Mouse (Mus musculus): ENCODE measurements at regions not wholly inside any gene's neighbourhood (a gene's known extent, or its start where the extent isn't known, plus 50 kb on each side); places are given as distances from the start of the nearest gene placed in this dataset.

DNA sequence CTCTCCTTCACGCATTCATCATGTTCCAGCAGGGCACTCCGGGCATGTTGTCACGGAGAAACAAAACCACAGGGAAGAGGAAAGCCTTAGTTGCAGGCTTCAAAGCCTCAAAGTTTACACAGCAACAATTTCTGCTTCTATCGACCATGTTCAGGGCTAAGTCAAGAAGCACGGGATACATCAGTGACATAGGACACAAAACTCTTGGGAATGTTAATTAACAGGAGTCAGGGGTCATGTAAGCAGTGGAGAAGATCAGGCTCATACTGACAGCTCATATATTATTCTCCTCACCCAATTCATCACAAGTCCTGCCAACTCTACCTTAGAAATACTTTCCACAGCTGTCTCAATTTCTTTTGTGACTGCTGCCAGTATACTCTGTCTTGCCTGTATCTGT lies 133.0 kb upstream of the Btbd3 start:
- TF ChIP-seq CTCF (IDR thresholded peaks at IDR 0.05; ENCODE audit: low read depth, low read length): no peak
- no peak for TF ChIP-seq POLR2A (IDR thresholded peaks at IDR 0.05; ENCODE audit: borderline replicate concordance, low read depth, low read length)
- Histone ChIP-seq H3K4me1 (ENCODE audit: control insufficient read depth, insufficient read depth, low read length) (no peaks in the 10 kb centered on the region), H3K4me3 (ENCODE audit: insufficient read depth, low read length) (no peak overlapping the region), H3K27ac (ENCODE audit: insufficient read depth, low read depth, low read length) (no peak overlapping the region)

DNA sequence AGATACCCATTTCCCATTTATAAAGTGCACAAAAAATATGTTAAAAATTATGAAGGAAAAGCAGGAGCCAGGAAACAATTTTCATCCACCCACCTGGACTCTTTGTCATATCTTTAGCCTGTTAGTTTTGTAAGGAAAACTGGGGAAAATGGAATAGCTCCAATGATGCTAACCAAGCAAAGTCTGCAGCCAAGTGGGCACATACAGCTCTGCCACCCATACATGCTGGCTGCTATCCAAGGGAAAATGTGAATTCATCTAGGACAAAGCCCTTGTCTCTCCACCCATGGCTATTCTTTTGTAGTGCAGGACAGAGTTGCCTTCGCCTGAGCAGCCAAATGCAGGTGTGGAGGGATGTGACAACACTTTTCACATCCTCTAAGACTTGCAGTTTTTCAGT lies 135.5 kb upstream of the Btbd3 start:
- Histone ChIP-seq H3K27ac (ENCODE audit: insufficient read depth, low read depth, low read length) (no peak overlapping the region), H3K4me1 (ENCODE audit: control insufficient read depth, insufficient read depth, low read length) (no peaks in the 10 kb centered on the region), H3K4me3 (ENCODE audit: insufficient read depth, low read length) (no peak overlapping the region)
- TF ChIP-seq POLR2A (IDR thresholded peaks at IDR 0.05; ENCODE audit: borderline replicate concordance, low read depth, low read length) (no peak), CTCF (IDR thresholded peaks at IDR 0.05; ENCODE audit: low read depth, low read length) (no peak)

DNA sequence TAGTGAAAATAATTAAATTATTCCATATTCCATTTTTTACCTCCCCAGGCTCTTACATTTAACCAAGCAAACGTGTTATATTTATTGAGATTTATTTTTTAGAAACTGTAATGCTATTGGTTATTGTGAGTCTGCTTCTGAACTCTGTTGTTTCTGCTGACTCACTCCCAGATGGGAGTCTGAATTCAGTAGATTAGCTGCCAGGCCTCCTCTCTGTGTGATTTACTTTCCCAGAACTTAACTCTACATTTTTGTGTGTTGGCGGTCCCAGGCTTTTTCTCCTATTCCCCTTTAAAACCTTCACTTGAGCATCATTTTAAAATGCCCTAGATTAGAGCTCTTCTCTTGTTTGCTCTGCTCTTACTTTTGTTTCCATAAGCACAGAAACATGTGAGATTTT lies 136.2 kb upstream of the Btbd3 start:
- H3K4me3 ChIP-seq (ENCODE audit: insufficient read depth, low read length): no peak overlapping the region
- TF ChIP-seq POLR2A (IDR thresholded peaks at IDR 0.05; ENCODE audit: borderline replicate concordance, low read depth, low read length) (no peak), CTCF (IDR thresholded peaks at IDR 0.05; ENCODE audit: low read depth, low read length) (no peak)
- no peak overlapping the region for H3K27ac ChIP-seq (ENCODE audit: insufficient read depth, low read depth, low read length)
- no peaks in the 10 kb centered on the region for H3K4me1 ChIP-seq (ENCODE audit: control insufficient read depth, insufficient read depth, low read length)

DNA sequence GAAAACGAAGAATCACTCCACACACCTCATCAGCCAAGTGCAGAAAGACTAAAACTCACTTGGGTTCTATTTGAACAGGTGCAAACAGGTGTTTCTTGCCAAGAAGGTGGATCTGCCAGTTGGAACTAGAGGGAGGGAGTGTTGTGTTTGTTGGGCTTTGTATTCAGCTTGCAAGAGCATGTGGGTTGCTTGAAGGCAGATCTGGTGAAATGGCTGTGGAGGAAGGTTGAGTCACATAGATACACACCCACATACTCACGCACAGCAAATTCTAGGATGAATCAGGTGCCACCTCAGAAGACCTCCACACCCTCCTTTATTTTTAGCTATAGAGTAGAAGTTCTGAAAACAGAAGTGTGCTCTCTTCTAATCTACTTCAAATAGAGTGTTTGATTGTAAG lies 156.6 kb upstream of the Btbd3 start:
- Histone ChIP-seq H3K4me1 (ENCODE audit: control insufficient read depth, insufficient read depth, low read length) (no peaks in the 10 kb centered on the region), H3K27ac (ENCODE audit: insufficient read depth, low read depth, low read length) (no peak overlapping the region), H3K4me3 (ENCODE audit: insufficient read depth, low read length) (no peak overlapping the region)
- TF ChIP-seq POLR2A (IDR thresholded peaks at IDR 0.05; ENCODE audit: borderline replicate concordance, low read depth, low read length): no peak
- TF ChIP-seq CTCF (IDR thresholded peaks at IDR 0.05; ENCODE audit: low read depth, low read length): no peak

DNA sequence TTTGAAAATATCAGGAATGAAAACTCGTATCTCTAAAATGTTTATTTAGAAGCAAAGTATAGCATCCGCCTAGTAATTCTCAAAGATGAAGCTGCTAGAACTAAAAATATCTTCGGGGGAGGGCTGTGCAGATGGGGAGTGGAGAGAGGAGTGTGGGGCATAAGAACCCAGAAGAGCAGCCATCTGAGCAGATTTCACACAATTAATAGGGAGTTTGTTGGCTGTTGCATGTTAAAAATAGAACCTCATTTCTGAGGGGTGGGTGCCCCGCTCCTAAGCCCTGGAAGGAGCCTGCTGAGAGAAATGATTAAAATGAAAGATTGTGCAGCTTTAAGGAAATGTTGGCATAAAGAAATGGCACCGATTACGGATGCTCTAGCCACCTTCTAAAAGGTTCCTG lies 171.0 kb upstream of the Btbd3 start:
- H3K27ac ChIP-seq (ENCODE audit: insufficient read depth, low read depth, low read length): no peak overlapping the region
- TF ChIP-seq CTCF (IDR thresholded peaks at IDR 0.05; ENCODE audit: low read depth, low read length) (no peak), POLR2A (IDR thresholded peaks at IDR 0.05; ENCODE audit: borderline replicate concordance, low read depth, low read length) (no peak)
- no peaks in the 10 kb centered on the region for H3K4me1 ChIP-seq (ENCODE audit: control insufficient read depth, insufficient read depth, low read length)
- no peak overlapping the region for H3K4me3 ChIP-seq (ENCODE audit: insufficient read depth, low read length)

DNA sequence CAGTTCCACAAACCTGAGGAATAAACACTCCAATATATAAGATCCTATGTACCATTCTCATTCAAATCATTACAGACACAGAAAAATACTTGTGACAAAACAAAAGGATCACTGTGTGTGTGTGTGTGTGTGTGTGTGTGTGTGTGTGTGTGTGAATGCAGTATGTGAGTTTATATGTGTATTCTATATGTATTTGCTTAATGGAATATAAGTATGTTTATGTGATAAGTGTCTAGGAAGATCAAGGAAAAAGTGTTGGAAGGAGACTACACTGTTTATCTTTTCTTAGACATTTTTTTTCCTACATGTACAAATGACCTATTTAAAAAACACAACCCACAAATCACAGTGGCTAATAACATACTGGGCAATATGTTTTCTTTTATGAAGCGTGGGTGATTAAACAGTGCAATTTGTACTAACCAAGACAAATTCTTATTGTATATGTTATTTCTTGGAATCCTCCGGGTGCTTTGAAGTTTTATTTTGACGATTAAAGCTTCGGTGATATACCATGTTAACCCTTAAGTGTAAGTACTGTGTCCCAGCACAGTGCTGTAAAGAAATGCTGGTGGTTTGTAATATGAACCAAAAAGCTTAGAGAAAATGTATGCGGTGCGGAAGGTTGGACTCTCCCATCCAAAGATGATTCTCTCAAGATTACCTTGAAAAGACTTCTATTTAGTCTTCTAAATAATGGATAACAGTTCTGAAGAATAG lies 171.6 kb upstream of the Btbd3 start:
- Histone ChIP-seq H3K27ac (ENCODE audit: insufficient read depth, low read depth, low read length) (no peak overlapping the region), H3K4me1 (ENCODE audit: control insufficient read depth, insufficient read depth, low read length) (no peaks in the 10 kb centered on the region), H3K4me3 (ENCODE audit: insufficient read depth, low read length) (no peak overlapping the region)
- TF ChIP-seq POLR2A (IDR thresholded peaks at IDR 0.05; ENCODE audit: borderline replicate concordance, low read depth, low read length) (no peak), CTCF (IDR thresholded peaks at IDR 0.05; ENCODE audit: low read depth, low read length) (no peak)

DNA sequence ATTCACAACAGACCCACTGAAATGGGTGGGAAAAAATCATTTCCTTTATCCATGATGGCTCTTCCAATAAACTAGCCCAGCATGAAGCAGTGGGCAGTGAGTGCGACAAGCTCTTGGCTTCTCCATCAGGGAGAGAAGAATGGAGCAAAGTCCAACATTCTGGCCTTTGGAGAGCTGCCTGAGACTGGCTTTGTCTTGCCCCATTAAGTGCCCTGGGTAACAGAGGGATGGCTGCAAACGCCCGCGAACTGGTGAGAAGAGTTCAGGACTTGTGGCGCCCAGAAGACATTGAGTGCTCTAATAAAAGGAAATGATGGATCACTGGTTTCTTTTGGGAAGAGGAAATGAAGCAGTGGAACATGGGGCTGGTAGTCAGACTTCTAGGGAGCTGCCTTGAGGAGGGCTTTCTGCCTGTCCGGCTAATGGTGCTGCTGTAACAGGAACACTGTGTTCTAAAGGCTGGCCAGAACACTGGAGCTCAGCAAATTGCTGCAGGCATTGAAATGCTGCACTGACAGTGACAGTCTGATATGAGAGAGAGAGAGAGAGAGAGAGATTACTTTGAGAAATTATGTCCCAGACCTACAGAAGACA lies 182.2 kb upstream of the Btbd3 start:
- TF ChIP-seq POLR2A (IDR thresholded peaks at IDR 0.05; ENCODE audit: borderline replicate concordance, low read depth, low read length) (no peak), CTCF (IDR thresholded peaks at IDR 0.05; ENCODE audit: low read depth, low read length) (no peak)
- Histone ChIP-seq H3K4me3 (ENCODE audit: insufficient read depth, low read length) (no peak overlapping the region), H3K4me1 (ENCODE audit: control insufficient read depth, insufficient read depth, low read length) (no peaks in the 10 kb centered on the region), H3K27ac (ENCODE audit: insufficient read depth, low read depth, low read length) (no peak overlapping the region)

DNA sequence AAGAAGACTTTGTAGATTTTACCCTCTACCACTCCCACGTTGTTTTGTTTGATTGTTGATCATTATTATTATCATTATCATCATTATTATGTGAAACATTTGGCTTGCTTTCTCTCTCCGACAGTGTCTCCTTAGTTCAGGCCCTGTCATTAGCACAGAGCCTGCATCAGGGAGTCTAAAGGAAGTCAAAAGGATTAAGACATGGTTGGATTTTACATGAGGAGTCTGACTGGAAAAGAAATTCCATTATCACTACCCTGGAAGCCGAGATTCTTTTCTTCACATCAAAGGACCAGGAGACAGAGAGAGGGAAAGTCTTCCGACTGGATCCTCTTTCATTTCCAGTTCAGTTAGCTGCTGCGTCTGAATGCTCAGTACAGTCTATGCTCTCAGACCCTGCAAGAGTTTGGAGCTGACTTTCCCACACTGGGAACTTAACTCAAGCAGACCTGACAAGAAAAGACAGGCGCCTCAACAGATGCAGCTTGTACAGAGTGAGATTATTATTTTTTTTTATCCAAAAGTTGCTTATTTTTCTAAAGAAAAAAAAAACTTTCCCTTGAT lies 184.1 kb upstream of the Btbd3 start:
- H3K4me3 ChIP-seq (ENCODE audit: insufficient read depth, low read length): no peak overlapping the region
- H3K4me1 ChIP-seq (ENCODE audit: control insufficient read depth, insufficient read depth, low read length): no peaks in the 10 kb centered on the region
- TF ChIP-seq POLR2A (IDR thresholded peaks at IDR 0.05; ENCODE audit: borderline replicate concordance, low read depth, low read length): no peak
- TF ChIP-seq CTCF (IDR thresholded peaks at IDR 0.05; ENCODE audit: low read depth, low read length): no peak
- H3K27ac ChIP-seq (ENCODE audit: insufficient read depth, low read depth, low read length): no peak overlapping the region

DNA sequence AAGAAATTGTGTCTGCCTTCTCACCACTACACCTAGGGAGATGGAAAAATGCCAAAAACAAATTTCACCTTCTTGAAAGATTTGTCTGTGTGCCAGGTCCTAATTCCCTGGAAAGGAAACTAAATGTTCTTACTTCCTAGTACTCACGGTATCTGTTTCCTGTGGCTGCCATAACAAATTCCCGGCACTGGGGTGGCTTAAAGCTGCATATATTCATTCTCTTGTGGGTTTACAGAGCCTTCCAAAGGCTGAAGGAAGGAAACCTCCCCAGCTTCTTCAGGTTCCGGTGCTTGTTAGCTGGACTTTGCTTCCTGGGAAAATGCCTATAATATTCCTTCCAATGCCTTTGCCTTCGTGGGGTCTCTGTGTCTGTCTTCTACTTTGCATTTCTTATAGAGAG lies 203.3 kb upstream of the Btbd3 start:
- no peaks in the 10 kb centered on the region for H3K4me1 ChIP-seq (ENCODE audit: control insufficient read depth, insufficient read depth, low read length)
- H3K27ac ChIP-seq (ENCODE audit: insufficient read depth, low read depth, low read length): no peak overlapping the region
- no peak for TF ChIP-seq POLR2A (IDR thresholded peaks at IDR 0.05; ENCODE audit: borderline replicate concordance, low read depth, low read length)
- TF ChIP-seq CTCF (IDR thresholded peaks at IDR 0.05; ENCODE audit: low read depth, low read length): no peak
- no peak overlapping the region for H3K4me3 ChIP-seq (ENCODE audit: insufficient read depth, low read length)

DNA sequence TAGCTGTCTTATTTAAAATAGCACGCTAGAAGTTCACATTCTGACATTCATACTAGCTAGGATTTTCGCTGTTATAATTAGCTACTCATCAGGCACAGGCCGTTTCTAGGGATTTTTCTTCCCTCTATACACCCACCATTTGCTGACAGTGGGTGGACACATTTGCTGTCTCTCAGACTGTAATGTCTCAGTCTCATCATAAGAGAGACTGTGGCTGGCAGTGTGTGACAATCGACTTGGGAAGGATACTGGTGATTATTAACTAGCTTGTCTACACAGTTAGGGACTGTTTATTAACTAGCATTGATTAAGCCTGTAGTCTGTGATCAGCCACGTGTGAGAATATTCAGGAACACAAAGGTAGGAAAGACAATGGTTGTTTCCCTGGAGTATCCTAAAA lies 208.0 kb upstream of the Btbd3 start:
- Histone ChIP-seq H3K4me3 (ENCODE audit: insufficient read depth, low read length) (no peak overlapping the region), H3K4me1 (ENCODE audit: control insufficient read depth, insufficient read depth, low read length) (no peaks in the 10 kb centered on the region), H3K27ac (ENCODE audit: insufficient read depth, low read depth, low read length) (no peak overlapping the region)
- TF ChIP-seq POLR2A (IDR thresholded peaks at IDR 0.05; ENCODE audit: borderline replicate concordance, low read depth, low read length) (no peak), CTCF (IDR thresholded peaks at IDR 0.05; ENCODE audit: low read depth, low read length) (no peak)
